Mouse (Mus musculus) testis, postnatal 14 days (tissue): ENCODE measurements around the gene Drc1.

ENCODE experiments used
- DNase-seq: peaks from one replicate; pipeline ENCODE4 v3.0.0; 2021; ENCODE audit warnings: low spot score

Gene Drc1

DNA sequence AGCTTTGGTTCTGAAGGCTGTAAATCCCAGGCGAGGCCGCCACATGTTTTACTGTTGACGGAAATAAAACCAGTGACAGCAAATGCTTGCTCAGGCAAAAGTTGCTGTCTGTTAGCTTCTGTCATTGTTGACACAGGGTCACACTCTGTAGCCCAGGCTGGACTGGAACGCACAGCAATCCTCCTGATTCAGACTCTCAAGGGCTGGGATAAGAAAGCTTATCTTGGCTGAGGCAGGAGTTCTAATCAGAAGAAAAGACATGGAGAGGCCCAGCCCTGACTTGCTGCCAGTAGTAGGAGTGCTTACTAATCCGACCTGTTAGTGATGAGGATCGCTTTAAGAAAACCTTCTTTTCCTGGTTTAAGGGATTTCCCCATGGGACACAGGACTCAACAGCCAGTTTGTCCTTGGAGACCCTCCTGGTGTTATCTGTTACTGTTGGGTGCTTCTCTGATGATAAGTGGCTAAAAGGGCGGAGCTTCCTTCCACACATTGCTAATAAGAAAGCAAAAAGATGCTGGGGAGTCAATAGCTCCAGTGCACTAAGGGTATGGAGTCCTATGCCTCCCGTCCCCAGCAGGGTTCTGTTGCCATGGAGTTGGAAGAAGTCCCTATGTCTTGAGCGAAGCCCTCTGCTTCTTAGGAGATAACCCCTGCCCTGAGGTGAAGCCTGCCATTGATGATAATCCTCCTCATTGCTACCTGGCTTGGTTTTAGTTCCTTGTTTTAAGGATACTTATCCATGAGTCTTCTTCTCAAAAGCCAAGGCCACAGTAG lies 6.1 kb downstream of the Drc1 start:
- no peak for DNase-seq

- no peak for DNase-seq
These were observed 59.6 kb downstream of the Drc1 start for GRCm38 (mm10) chr5:30340815-30341214.

DNA sequence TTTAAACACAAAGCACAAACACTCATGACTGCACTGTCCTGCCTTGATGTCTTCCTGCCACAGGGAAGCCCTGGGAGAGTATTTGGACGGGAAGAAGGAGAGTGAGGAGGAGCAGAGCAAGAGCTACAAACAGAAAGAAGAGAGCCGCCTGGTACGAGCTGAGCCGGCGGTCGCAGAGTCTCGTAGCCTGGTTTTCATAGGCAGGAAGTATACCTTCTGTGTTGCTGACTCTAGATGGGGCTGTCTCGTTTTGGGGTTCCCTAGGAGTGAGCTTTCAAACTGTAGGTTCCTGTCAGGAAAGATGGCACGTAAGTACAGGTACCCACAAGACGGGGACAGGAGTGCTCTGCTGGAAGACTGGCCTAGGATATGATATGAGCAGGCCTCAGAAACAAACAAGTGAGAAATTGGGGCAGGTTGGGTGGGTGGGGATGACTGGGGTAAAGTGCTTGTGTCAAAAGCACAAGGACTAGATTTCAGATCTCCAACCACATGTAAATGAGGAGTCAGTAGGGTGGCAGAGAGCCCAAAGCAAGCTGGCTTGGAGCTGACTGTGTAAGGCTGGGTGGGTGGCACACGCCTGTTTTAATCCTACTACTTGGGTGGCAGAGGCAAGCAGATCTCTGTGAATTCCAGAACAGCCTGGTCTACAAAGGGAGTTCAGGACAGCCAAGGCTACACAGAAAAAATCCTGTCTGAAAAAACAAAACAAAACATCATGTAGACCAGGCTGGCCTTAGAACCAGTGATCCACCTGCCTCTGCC lies 60.6 kb downstream of the Drc1 start:
- DNase-seq, result no peak

- DNase-seq, result no peak
These were observed 61.4 kb downstream of the Drc1 start for GRCm38 (mm10) chr5:30342601-30343015.

DNA sequence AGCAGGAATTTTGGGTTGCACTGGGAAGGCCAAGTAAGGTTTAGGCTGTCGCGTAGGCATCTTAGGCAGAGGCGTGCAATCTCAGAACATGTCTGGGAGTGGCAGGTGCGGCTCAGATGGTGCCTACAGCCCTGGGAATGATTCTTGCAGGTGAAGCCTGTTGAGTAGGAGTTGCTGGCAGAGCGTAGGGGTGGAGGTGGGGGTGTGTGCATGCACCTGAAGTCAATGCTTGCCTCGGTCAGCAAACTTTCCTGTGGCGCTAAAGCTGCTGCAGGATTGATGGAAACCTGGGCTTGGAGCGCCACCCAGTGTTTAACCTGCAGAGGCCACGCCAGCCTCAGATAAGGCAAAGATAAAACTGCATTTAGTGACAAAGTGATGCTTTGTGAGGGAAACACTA lies 61.9 kb downstream of the Drc1 start:
- no peak for DNase-seq

DNA sequence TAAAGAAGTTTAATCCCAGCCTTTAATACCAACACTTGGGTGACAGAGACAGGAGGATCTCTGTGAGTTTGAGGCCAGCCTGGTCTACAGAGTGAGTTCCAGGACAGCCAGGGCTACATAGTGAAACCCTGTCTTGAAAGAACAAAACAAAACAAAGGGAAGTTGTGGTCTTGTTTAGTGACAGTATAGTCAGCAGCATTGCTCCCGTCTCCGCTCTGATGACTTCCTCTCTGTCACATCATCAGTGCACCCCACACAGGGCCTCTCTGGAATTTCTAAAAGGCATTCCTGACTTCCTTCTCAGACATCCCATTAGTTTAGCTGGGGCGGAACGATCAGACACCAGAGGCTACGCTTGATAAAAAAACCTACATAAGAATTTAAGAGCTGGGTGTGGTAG lies 62.7 kb downstream of the Drc1 start:
- DNase-seq, result no peak

- no peak for DNase-seq
These were observed 72.4 kb downstream of the Drc1 start for GRCm38 (mm10) chr5:30353605-30354004.

DNA sequence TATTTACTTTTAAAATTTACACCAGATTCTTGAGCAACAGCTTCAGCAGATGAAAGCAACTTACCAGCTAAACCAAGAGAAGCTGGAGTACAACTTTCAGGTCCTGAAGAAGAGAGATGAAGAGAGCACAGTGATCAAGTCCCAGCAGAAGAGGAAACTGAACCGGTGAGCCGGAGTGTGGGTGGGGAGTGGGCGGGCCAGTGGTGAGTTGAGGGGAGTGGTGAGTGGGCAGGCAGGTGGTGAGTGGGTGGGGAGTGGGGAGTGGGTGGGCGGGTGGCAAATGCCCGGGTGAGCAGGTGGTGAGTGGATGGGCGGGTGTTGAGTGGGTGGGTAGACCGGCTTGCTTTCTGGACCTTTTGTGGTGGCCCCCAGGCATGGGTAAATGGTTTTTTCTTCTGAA lies 73.9 kb downstream of the Drc1 start:
- no peak for DNase-seq

DNA sequence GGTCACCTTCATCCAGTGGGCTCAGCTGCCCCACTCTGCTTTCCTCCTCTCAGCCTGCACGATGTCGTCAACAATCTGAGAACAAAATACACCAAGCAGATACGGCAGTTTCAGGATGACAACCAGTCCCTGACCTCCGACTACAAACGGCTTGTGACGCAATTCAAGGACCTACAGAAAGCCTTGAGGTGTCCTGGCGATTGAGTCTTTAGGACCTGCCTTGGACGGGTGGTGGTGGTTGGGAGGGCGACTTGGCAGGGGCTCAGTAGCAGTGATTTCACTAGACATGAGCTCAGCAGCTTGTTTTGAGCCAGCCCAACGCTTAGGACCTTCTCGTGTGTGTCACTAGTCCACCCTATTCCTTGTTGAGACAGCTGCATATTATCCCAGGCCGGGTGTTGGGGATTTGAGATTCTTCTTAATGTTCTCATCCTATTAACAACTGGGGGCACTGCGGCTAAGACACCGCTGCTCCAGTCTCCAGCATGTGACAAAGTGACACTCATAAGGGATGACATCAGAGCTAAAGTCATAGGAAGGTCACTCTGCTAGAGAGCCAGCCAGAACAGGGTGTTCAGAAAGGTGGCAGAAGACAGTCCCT lies 74.5 kb downstream of the Drc1 start:
- DNase-seq, result no peak

DNA sequence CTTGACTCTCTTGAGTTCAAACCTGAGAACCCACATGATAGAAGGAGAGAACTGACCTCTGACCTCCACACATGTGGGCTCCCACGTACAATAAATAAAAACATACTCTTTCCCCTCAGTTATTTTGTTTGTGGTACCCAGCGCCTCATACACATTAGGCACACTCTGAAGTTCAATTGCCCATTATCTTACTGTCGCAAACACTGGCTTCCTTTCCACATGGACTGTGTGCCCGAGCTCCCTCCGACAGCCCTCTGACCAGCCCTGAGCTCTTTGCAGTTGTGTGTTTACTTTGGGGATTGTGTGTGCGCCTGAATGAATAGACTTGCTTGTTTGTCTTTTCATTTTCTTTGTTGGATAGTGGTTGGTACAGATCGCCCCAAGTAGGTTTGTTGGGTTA lies 75.5 kb downstream of the Drc1 start:
- DNase-seq, result no peak

- DNase-seq, result peak; percentile 30
These were observed 77.4 kb downstream of the Drc1 start for GRCm38 (mm10) chr5:30358436-30359099.

- no peak for DNase-seq
These were observed 86.2 kb downstream of the Drc1 start for GRCm38 (mm10) chr5:30367405-30367804.

DNA sequence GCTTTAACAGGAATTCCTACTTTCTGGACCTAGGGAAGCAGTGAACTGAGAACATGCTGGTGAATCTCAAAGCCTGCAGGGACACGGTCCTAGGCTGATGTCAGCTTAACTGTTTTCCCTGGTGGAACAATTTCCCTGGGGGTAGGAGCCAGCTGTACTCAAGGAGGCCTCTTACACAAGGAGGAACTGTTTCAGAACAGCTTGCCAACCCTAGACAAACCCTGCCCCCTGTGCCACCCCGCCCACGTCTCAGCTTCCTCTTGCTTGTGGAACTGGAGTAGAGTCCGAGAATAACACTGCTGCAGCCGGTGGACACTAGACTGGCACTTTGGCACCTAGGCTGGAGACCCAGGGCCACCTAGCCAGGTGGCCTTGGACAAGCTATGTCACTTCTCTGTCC lies 88.2 kb downstream of the Drc1 start:
- DNase-seq, result peak; percentile 36

- no peak for DNase-seq
These were observed 101.7 kb downstream of the Drc1 start for GRCm38 (mm10) chr5:30382876-30383275.

DNA sequence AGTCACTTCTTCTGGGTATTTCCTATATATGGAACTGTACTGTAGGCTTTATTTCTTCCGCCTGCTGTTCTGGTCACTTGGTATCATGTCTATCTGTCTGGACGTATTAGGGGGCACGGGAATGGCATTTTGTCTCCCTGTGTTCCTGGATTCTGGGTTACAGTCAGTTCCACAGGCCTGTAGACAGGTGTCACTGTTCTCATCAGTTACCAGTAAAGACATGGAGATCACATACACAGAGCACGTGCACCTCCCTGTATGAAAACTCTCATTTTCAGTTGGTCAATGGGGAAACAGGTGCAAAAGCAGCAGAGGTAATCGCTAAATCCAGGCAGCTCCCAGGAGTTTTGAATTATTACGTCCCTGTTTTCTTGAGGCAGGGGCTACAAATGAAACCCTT lies 106.5 kb downstream of the Drc1 start:
- no peak for DNase-seq

GRCm38 (mm10) chr5:30389836-30390235 lies 108.6 kb downstream of the Drc1 start:
- no peak for DNase-seq

GRCm38 (mm10) chr5:30391473-30391872 lies 110.3 kb downstream of the Drc1 start:
- DNase-seq, result peak; percentile 58

GRCm38 (mm10) chr5:30400521-30400920 lies 119.3 kb downstream of the Drc1 start:
- DNase-seq, result no peak

- DNase-seq, result no peak
These were observed 120.0 kb downstream of the Drc1 start for GRCm38 (mm10) chr5:30401165-30401564.

DNA sequence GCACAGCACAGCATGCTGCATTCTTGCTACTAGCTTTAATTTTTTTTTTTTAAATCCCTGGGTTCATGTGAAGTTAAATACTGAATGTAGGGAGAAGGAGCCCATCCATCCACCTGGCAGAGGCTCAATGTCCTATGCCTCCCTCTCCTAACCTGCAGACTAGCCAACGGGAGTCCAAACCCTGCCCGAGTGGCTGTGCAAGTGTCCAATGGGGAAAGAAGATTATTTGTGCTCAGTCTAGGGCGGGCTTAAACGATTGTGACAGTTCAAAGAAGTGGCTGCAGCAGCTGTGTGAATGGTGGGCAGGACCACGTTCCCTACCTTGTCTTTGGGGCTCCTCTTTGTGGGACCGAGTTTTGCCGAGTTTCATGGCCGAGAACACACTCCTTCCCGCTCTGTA lies 125.7 kb downstream of the Drc1 start:
- no peak for DNase-seq

GRCm38 (mm10) chr5:30411524-30411923 lies 130.3 kb downstream of the Drc1 start:
- no peak for DNase-seq

DNA sequence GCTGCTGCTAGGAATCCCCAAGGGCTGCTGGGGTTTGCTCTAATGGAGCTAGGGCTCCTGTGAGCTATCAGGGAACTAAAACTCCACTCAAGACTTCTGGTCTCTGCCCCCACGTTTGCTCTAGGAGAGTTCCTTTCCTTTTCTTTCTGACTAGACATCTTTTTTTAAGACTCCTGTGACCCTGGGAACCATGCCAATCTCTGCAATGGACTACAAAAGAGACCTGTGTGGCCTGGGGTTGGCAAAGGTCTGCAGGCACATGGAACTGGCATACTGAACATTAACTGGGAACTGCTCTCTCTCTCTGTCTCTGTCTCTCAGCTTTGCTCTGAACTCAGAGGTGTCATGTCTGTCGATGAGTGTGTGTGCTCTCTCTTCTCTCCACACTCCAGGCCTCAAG lies 134.2 kb downstream of the Drc1 start:
- DNase-seq, result peak; percentile 38

GRCm38 (mm10) chr5:30415876-30416275 lies 134.7 kb downstream of the Drc1 start:
- no peak for DNase-seq
